In the genomic region with DNA sequence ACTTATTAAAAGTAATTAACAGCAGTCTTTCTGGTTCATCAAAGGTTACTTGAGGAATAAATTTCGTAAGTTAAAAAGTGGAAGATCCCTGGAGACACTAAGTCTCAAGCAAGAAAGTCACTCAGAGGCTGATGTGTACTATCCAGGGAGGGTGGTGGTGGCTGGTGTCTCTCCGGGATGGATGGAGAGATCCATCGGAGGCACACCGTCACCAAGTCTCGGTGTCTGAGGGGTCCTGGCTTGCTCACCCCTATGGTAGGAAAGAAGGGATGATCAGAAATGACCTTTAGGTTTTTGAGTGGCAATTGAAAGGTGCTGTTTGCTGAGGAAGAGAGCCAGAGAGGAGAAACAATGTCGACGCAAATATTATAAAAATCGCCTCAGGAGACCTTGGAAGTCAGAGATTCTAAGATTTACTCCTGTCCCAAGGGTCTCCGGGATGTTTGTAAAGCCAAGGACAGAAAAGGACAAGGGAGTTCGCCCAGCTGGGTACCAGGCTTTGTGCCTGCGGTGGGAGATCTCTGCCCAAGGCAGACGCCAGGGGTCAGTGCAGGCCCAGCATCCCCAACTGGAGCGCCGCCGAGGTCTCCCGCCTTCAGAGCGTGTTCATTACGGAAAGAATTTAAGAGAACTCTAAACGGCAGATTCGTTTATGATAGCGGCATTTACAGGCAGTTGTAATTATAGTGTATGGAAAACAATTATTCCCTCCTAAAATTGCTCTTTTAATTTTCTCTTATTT, we compare ENCODE assay signal across 8 mouse cellular contexts.
DNase-seq lines count a peak whose midpoint lies in the region; ATAC-seq lines count a peak whose summit lies in the region.

No protein-coding gene starts in this region.

- H3K27me3 ChIP-seq in intestine, embryonic 14.5 days (replicated peaks; ENCODE audit: control insufficient read depth, insufficient read depth, low read length), result no peaks in the 10 kb centered on the region

- H3K9ac ChIP-seq in intestine, embryonic 14.5 days (ENCODE audit: low read length), result peak overlapping the region; percentile 43

- H3K9me3 ChIP-seq in intestine, embryonic 14.5 days (ENCODE audit: control insufficient read depth, low read length), result no peaks in the 10 kb centered on the region

- intact Hi-C loops in left cerebral cortex, postnatal 14 days (cut with DNase I), result loop anchor here (2.0 to 10.0 kb wide), 3 partner anchors 88 to 318 kb away; no protein-coding TSS in a partner anchor

- DNase-seq in adrenal gland, postnatal 10 days, result peak; percentile 91
- DNase-seq in embryo, embryonic 11.5 days (ENCODE audit: low read depth, low spot score), result peak; percentile 74
- peak; percentile 67 for DNase-seq in gastrocnemius, postnatal 25 days
- peak; percentile 86 for DNase-seq in intestine, embryonic 14.5 days (ENCODE audit: low spot score)
- peak; percentile 70 to 84 for DNase-seq in left cerebral cortex, postnatal 14 days (ENCODE audit: low spot score in 2 of 2)
- peak; percentile 84 for DNase-seq in right cerebral cortex, postnatal 14 days
- peak; percentile 80 for DNase-seq in urinary bladder, postnatal 14 days (ENCODE audit: low spot score)

- WGBS in intestine, embryonic 14.5 days, result 15% methylated on average over 21 of the region's 21 CpGs

- ATAC-seq in intestine, embryonic 14.5 days (replicated peaks; ENCODE audit: low FRiP score, low TSS enrichment, low read depth), result peak; percentile 88
- ATAC-seq in megakaryocyte progenitor cell, adult 5-6 weeks (replicated peaks; ENCODE audit: poor library complexity), result peak; percentile 97

- H3K4me3 ChIP-seq in intestine, embryonic 14.5 days (ENCODE audit: low read depth, low read length), result peak overlapping the region; percentile 48

- no peaks in the 10 kb centered on the region for H3K36me3 ChIP-seq in intestine, embryonic 14.5 days (ENCODE audit: control insufficient read depth, insufficient read depth, low read length)

- H3K27ac ChIP-seq in intestine, embryonic 14.5 days (ENCODE audit: low read depth), result no peak overlapping the region

- H3K4me1 ChIP-seq in intestine, embryonic 14.5 days (replicated peaks; ENCODE audit: control insufficient read depth, insufficient read depth, low read length), result 0 out of 2 replicates have a peak, but pooled peaks cover 5% of the 10 kb centered on the region

- peak overlapping the region; percentile 99 for H3K4me2 ChIP-seq in intestine, embryonic 14.5 days (ENCODE audit: low read length)
